Mouse (Mus musculus) WW6 (cell line): ENCODE measurements around the gene Olfr1494.

Source experiments
- DNase-seq: peaks from one replicate; pipeline ENCODE4 v3.0.0-alpha.2; 2013; ENCODE audit warnings: low read depth, low spot score

Gene Olfr1494

DNA sequence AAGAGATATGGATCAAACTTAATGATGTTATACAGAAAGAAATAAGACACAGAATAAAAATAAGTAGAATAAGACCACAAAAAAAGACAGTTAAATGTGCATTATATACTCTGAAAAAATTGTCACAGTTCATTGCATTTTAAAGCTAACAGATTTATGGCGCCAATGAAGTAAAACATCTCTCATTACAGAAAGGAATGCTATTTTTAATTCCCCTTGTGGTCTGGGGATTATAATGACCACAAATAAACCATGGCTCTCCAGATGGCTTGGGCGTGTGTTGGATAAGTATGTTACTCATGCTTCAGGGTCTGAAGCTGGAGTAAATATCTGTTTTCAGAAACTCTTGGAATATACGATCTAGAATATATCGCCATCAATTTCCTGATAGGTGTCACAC, at the start of gene Olfr1494:
Gene Olfr1494 (plus strand): TSS at position 301 of the 400 bp plus-strand sequence.
- no peak for DNase-seq

GRCm38 (mm10) chr19:13696968-13697367, 42.6 kb upstream of the Olfr1494 start, which contains the start of gene Olfr1491:
Gene Olfr1491 (plus strand): TSS chr19:13697268.
- DNase-seq, result no peak

GRCm38 (mm10) chr19:13722978-13723377, 16.6 kb upstream of the Olfr1494 start, which contains the start of gene Olfr1493-ps1:
Gene Olfr1493-ps1 (plus strand): TSS chr19:13723278.
- DNase-seq, result no peak

- DNase-seq, result no peak
Measured at GRCm38 (mm10) chr19:13749366-13749765, 9.8 kb downstream of the Olfr1494 start.

- DNase-seq, result no peak
Measured at GRCm38 (mm10) chr19:13764306-13764705, 24.8 kb downstream of the Olfr1494 start, which contains the start of gene Olfr1495. Gene Olfr1495 (plus strand): TSS chr19:13764606.

DNA sequence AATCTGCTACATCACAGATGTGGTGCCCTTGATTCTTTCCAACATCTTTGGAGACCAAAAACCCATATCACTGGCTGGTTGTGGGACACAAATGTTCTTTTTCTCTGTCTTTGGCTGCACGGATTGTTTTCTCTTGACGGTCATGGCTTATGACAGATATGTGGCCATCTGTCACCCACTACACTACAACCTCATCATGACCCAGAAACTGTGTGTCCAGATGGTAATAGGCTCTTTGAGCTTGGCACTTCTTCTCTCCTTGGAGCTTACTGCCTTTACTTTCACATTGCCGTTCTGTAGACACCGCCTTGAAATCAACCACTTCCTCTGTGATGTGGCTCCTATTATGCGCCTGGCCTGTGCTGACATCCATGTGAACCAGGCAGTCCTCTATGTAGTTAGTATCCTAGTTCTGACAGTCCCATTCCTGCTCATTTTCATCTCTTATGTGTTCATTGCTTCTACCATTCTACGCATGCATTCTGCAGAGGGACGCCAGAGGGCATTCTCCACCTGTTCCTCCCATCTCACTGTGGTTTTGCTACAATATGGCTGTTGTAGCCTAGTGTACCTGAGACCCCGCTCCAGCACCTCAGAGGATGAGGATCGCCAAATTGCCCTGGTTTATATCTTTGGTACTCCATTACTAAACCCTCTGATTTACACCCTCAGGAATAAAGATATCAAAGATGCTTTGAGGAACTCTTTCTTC, 29.2 kb downstream of the Olfr1494 start:
- no peak for DNase-seq

DNA sequence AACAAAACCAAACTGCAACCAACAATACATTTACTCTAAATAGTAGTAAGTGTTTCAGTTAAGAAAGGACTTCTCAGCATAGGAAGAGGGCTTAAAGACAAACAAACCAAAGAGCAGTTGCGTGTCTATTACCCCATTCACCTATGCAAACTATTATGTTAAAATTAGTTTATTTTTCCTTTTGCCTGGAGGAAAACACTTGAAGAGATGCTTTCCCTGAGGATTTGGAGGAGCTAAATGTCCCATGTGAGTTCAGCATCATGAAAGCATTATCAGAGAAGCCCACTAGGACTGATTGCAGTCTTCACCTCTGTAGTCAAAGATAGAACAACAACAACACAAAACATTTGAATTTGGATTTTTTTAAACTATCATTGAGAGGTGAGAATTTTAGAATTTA, 38.0 kb downstream of the Olfr1494 start, which contains the start of gene Olfr1496:
Gene Olfr1496 (plus strand): TSS at position 301 of the 400 bp plus-strand sequence.
- DNase-seq, result no peak

GRCm38 (mm10) chr19:13798102-13798501, 58.6 kb downstream of the Olfr1494 start, which contains the start of gene Olfr1497:
Gene Olfr1497 (minus strand): TSS chr19:13798202.
- no peak for DNase-seq
